13 mouse cellular contexts compared by ENCODE assay signal in the genomic region with DNA sequence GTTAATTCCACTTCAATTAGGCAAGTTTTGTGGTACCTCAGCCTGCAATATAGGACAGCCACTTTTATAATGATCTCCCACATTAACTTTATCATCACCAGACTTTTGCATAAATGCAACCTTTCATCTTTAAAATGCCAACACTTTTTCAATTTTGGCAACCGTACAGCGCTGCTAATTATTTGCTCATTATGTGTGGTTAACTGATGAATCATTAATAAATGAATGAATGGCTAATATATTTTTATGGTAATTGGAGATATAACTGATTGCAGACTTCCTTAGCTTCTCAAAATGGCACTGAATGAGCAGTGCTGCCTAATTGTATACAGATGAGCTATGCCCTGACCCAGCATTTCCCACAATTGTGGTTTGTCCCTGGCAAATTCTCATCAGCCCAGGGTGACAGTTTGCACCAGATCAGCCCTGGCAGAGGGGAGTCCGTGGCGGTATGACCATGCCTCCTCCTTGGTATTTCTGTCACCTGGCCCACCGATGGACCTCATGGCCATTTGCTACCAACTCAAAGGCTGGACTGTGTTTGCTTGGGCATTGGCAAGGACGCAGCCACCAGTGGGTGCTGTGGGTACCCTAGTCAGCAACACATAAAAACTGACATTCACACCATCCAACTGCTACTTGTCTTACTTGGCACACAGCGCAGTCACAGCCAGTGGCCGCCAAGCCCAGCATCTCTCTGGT.
DNase-seq lines count a peak whose midpoint lies in the region; ATAC-seq and TF ChIP-seq lines count a peak whose summit lies in the region.
"Had no signal": no experiment of that assay in that cellular context is flagged by ENCODE, and none has a peak within 500 bp of the region (broad histone marks: within the 10 kb centered on the region; RNA-seq: fewer than 3 reads in every experiment).

No protein-coding gene starts in this region.

- peaks cover 44% of the 10 kb centered on the region for H3K4me1 ChIP-seq in embryonic facial prominence, embryonic 15.5 days
- peaks cover 31% of the 10 kb centered on the region for H3K4me1 ChIP-seq in forebrain, embryonic 14.5 days (ENCODE audit: control insufficient read depth, insufficient read depth, low read length)
- peaks cover 82% of the 10 kb centered on the region for H3K4me1 ChIP-seq in limb, embryonic 10.5 days
- peaks cover 7% of the 10 kb centered on the region; the same call in 1 of the 2 replicates for H3K4me1 ChIP-seq in midbrain, postnatal 0 days (ENCODE audit: insufficient read depth, low read length)

- H3K27ac ChIP-seq in embryonic facial prominence, embryonic 15.5 days (replicated peaks), result peak overlapping the region; percentile 45; the same call in 1 of the 2 replicates
- H3K27ac ChIP-seq in forebrain, embryonic 14.5 days (ENCODE audit: low read depth, low read length), result no peak overlapping the region
- H3K27ac ChIP-seq in limb, embryonic 10.5 days, result peak overlapping the region; percentile 83
- no peak overlapping the region for H3K27ac ChIP-seq in midbrain, postnatal 0 days (ENCODE audit: low read depth, low read length)
- H3K27ac ChIP-seq: liver, embryonic 15.5 days had no signal

- TF ChIP-seq CTCF in midbrain, postnatal 0 days (IDR thresholded peaks at IDR 0.05), result no peak; the same call in 1 of the 2 replicates

- H3K4me3 ChIP-seq in embryonic facial prominence, embryonic 15.5 days (replicated peaks), result no peak overlapping the region
- H3K4me3 ChIP-seq in forebrain, embryonic 14.5 days (ENCODE audit: low read depth, low read length), result no peak overlapping the region
- H3K4me3 ChIP-seq in limb, embryonic 10.5 days, result peak overlapping the region; percentile 6; the same call in 1 of the 2 replicates
- H3K4me3 ChIP-seq in midbrain, postnatal 0 days (ENCODE audit: low read depth, low read length), result no peak overlapping the region
- H3K4me3 ChIP-seq: liver, embryonic 15.5 days had no signal

- peaks cover 14% of the 10 kb centered on the region for H3K27me3 ChIP-seq in embryonic facial prominence, embryonic 15.5 days
- 0 out of 2 replicates have a peak, but pooled peaks cover 8% of the 10 kb centered on the region for H3K27me3 ChIP-seq in forebrain, embryonic 14.5 days (replicated peaks; ENCODE audit: control insufficient read depth, insufficient read depth, low read length)
- 0 out of 2 replicates have a peak, but pooled peaks cover under 1% of the 10 kb centered on the region for H3K27me3 ChIP-seq in limb, embryonic 10.5 days (ENCODE audit: low read depth, poor library complexity, severe bottlenecking)
- no peaks in the 10 kb centered on the region for H3K27me3 ChIP-seq in midbrain, postnatal 0 days (ENCODE audit: insufficient read depth, low read length)
- H3K27me3 ChIP-seq: liver, embryonic 15.5 days had no signal

- H3K9ac ChIP-seq in embryonic facial prominence, embryonic 15.5 days, result no peak overlapping the region
- no peak overlapping the region for H3K9ac ChIP-seq in forebrain, embryonic 14.5 days (ENCODE audit: low read length)
- no peak overlapping the region for H3K9ac ChIP-seq in midbrain, postnatal 0 days (replicated peaks; ENCODE audit: low read length, poor library complexity, severe bottlenecking)
- H3K9ac ChIP-seq: liver, embryonic 15.5 days had no signal

- peak; percentile 51; the same call in 1 of the 2 replicates for ATAC-seq in embryonic facial prominence, embryonic 15.5 days (ENCODE audit: insufficient number of reproducible peaks, low FRiP score, low TSS enrichment, low read depth)
- peak; percentile 51 for ATAC-seq in forebrain, embryonic 14.5 days
- ATAC-seq in midbrain, postnatal 0 days (ENCODE audit: low FRiP score), result peak; percentile 29; the same call in 1 of the 2 replicates
- ATAC-seq in megakaryocyte-erythroid progenitor cell, adult 5-6 weeks (replicated peaks; ENCODE audit: low FRiP score, low TSS enrichment, poor library complexity, severe bottlenecking), result no peak
- ATAC-seq in erythroid progenitor cell, adult 5-6 weeks (replicated peaks; ENCODE audit: low FRiP score, poor library complexity, severe bottlenecking), result no peak

- no peaks in the 10 kb centered on the region for H3K9me3 ChIP-seq in embryonic facial prominence, embryonic 15.5 days (replicated peaks)
- H3K9me3 ChIP-seq in forebrain, embryonic 14.5 days (replicated peaks; ENCODE audit: control insufficient read depth, low read length), result no peaks in the 10 kb centered on the region
- no peaks in the 10 kb centered on the region for H3K9me3 ChIP-seq in limb, embryonic 10.5 days (replicated peaks)
- no peaks in the 10 kb centered on the region for H3K9me3 ChIP-seq in midbrain, postnatal 0 days (ENCODE audit: low read length)
- H3K9me3 ChIP-seq: liver, embryonic 15.5 days had no signal

- DNase-seq in forebrain, embryonic 14.5 days (ENCODE audit: low spot score), result peak; percentile 59
- peak; percentile 62 for DNase-seq in limb, embryonic 10.5 days (ENCODE audit: low spot score)
- DNase-seq in midbrain, postnatal 0 days (ENCODE audit: low spot score), result no peak
- DNase-seq in frontal cortex, postnatal 25 days (ENCODE audit: low spot score in 2 of 2), result no peak
- DNase-seq: adrenal gland, postnatal 25 days; cerebellum, adult 11-12 months; embryo, embryonic 11 days; heart, adult 11 months; kidney, postnatal 10 days had no signal

- no peak overlapping the region for H3K4me2 ChIP-seq in embryonic facial prominence, embryonic 15.5 days (replicated peaks)
- 0 out of 2 replicates have a peak overlapping the region, but pooled peaks have one; percentile 5 for H3K4me2 ChIP-seq in forebrain, embryonic 14.5 days (ENCODE audit: low read length)
- H3K4me2 ChIP-seq in midbrain, postnatal 0 days (ENCODE audit: low read depth, low read length, poor library complexity, severe bottlenecking), result no peak overlapping the region
- H3K4me2 ChIP-seq: liver, embryonic 15.5 days had no signal

- 54% methylated on average over 8 of the region's 8 CpGs for WGBS in embryonic facial prominence, embryonic 15.5 days
- WGBS in forebrain, embryonic 14.5 days, result 50% methylated on average over 8 of the region's 8 CpGs
- 51% methylated on average over 8 of the region's 8 CpGs for WGBS in limb, embryonic 10.5 days
- 85% methylated on average over 8 of the region's 8 CpGs for WGBS in midbrain, postnatal 0 days

- no peaks in the 10 kb centered on the region for H3K36me3 ChIP-seq in embryonic facial prominence, embryonic 15.5 days
- no peaks in the 10 kb centered on the region for H3K36me3 ChIP-seq in forebrain, embryonic 14.5 days (ENCODE audit: control insufficient read depth, insufficient read depth, low read length)
- no peaks in the 10 kb centered on the region for H3K36me3 ChIP-seq in limb, embryonic 10.5 days
- H3K36me3 ChIP-seq in midbrain, postnatal 0 days (ENCODE audit: insufficient read depth, low read length), result no peaks in the 10 kb centered on the region
- H3K36me3 ChIP-seq: liver, embryonic 15.5 days had no signal

Comparison
In these comparisons a context has a peak if more than half of its experiments do, and no peak if none do; other contexts are left out.
1. ATAC-seq: peak in embryonic facial prominence, embryonic 15.5 days (single experiment), forebrain, embryonic 14.5 days (single experiment) and midbrain, postnatal 0 days (single experiment); none in megakaryocyte-erythroid progenitor cell, adult 5-6 weeks (single experiment) and erythroid progenitor cell, adult 5-6 weeks (single experiment).
2. H3K27ac ChIP-seq: peak in embryonic facial prominence, embryonic 15.5 days (single experiment) and limb, embryonic 10.5 days (single experiment); none in forebrain, embryonic 14.5 days (single experiment) and midbrain, postnatal 0 days (single experiment).
3. DNase-seq: peak in forebrain, embryonic 14.5 days (single experiment) and limb, embryonic 10.5 days (single experiment); none in midbrain, postnatal 0 days (single experiment) and frontal cortex, postnatal 25 days (0 of 2).